Comparison of ENCODE assay signal across 9 mouse cellular contexts in genomic region chr2:26494396-26494795, GRCm38 (mm10). TPM values are rescaled to one million over a fixed set of nuclear protein-coding genes. Genes with fewer than 3 reads are reported as not detected.
DNase-seq lines count a peak whose midpoint lies in the region; ATAC-seq and TF ChIP-seq lines count a peak whose summit lies in the region.
"Had no signal": no experiment of that assay in that cellular context is flagged by ENCODE, and none has a peak within 500 bp of the region (broad histone marks: within the 10 kb centered on the region; RNA-seq: fewer than 3 reads in every experiment).

No protein-coding gene starts in this region.

- H3K4me3 ChIP-seq in kidney, postnatal 0 days (replicated peaks; ENCODE audit: low read depth, low read length), result no peak overlapping the region
- H3K4me3 ChIP-seq in embryonic facial prominence, embryonic 13.5 days, result no peak overlapping the region
- no peak overlapping the region for H3K4me3 ChIP-seq in intestine, embryonic 14.5 days (ENCODE audit: low read depth, low read length)
- H3K4me3 ChIP-seq in neural tube, embryonic 13.5 days, result no peak overlapping the region
- H3K4me3 ChIP-seq in cerebellum, adult 2 months (replicated peaks; ENCODE audit: insufficient read depth, low read depth, low read length), result no peak overlapping the region
- no peak overlapping the region for H3K4me3 ChIP-seq in lung, adult 2 months (replicated peaks; ENCODE audit: extremely low read depth, low read depth, low read length)

- no peaks in the 10 kb centered on the region for H3K36me3 ChIP-seq in kidney, postnatal 0 days (ENCODE audit: insufficient read depth, low read length)
- H3K36me3 ChIP-seq in embryonic facial prominence, embryonic 13.5 days, result 0 out of 2 replicates have a peak, but pooled peaks cover 7% of the 10 kb centered on the region
- 0 out of 2 replicates have a peak, but pooled peaks cover 8% of the 10 kb centered on the region for H3K36me3 ChIP-seq in intestine, embryonic 14.5 days (ENCODE audit: control insufficient read depth, insufficient read depth, low read length)
- H3K36me3 ChIP-seq in neural tube, embryonic 13.5 days, result no peaks in the 10 kb centered on the region

- TF ChIP-seq CTCF in kidney, postnatal 0 days (IDR thresholded peaks at IDR 0.05; ENCODE audit: low read depth), result 0 out of 2 replicates have a peak, but pooled peaks have one; percentile 0
- TF ChIP-seq CTCF in cerebellum, adult 2 months (IDR thresholded peaks at IDR 0.05; ENCODE audit: borderline replicate concordance, insufficient read depth, low read depth, low read length), result no peak
- TF ChIP-seq CTCF in lung, adult 2 months (IDR thresholded peaks at IDR 0.05; ENCODE audit: insufficient read depth, low read length), result no peak

- DNase-seq in kidney, postnatal 0 days (ENCODE audit: low spot score), result peak; percentile 73
- no peak for DNase-seq in kidney, postnatal 14 days
- DNase-seq in intestine, embryonic 14.5 days (ENCODE audit: low spot score), result no peak
- DNase-seq in cerebellum, adult 2 months, result no peak
- DNase-seq in lung, adult 2 months, result no peak
- DNase-seq: right cerebral cortex, postnatal 4 days had no signal

- no peak for TF ChIP-seq POLR2A in cerebellum, adult 2 months (IDR thresholded peaks at IDR 0.05; ENCODE audit: borderline replicate concordance, insufficient read depth, low read length)
- TF ChIP-seq POLR2A in lung, adult 2 months (IDR thresholded peaks at IDR 0.05; ENCODE audit: borderline replicate concordance, extremely low read depth, low read depth, low read length), result no peak

- H3K27ac ChIP-seq in kidney, postnatal 0 days, result peak overlapping the region; percentile 82
- peak overlapping the region; percentile 85 for H3K27ac ChIP-seq in embryonic facial prominence, embryonic 13.5 days
- H3K27ac ChIP-seq in intestine, embryonic 14.5 days (ENCODE audit: low read depth), result peak overlapping the region; percentile 64
- H3K27ac ChIP-seq in neural tube, embryonic 13.5 days (replicated peaks), result peak overlapping the region; percentile 94
- no peak overlapping the region for H3K27ac ChIP-seq in cerebellum, adult 2 months (ENCODE audit: insufficient read depth, low read length)

- WGBS in kidney, postnatal 0 days, result 22% methylated on average over 7 of the region's 7 CpGs
- 11% methylated on average over 7 of the region's 7 CpGs for WGBS in embryonic facial prominence, embryonic 13.5 days
- WGBS in intestine, embryonic 14.5 days, result 19% methylated on average over 7 of the region's 7 CpGs
- WGBS in neural tube, embryonic 13.5 days, result 40% methylated on average over 7 of the region's 7 CpGs
- WGBS in cerebellum, adult 2 months, result 59% methylated on average over 7 of the region's 7 CpGs
- 12% methylated on average over 7 of the region's 7 CpGs for WGBS in lung, adult 2 months

- ATAC-seq in kidney, postnatal 0 days (replicated peaks; ENCODE audit: low FRiP score, low read depth), result no peak
- ATAC-seq in embryonic facial prominence, embryonic 13.5 days (ENCODE audit: insufficient number of reproducible peaks, insufficient read depth, low FRiP score, low TSS enrichment, low read depth), result 0 out of 2 replicates have a peak, but pooled peaks have one; percentile 9
- no peak; the same call in 1 of the 2 replicates for ATAC-seq in intestine, embryonic 14.5 days (replicated peaks; ENCODE audit: low FRiP score, low TSS enrichment, low read depth)
- no peak for ATAC-seq in neural tube, embryonic 13.5 days (ENCODE audit: low read depth)
- ATAC-seq in inflammation-experienced regulatory T-cells, adult 6 months, result no peak

- H3K9ac ChIP-seq in kidney, postnatal 0 days (ENCODE audit: low read depth, low read length), result no peak overlapping the region
- peak overlapping the region; percentile 37; the same call in 1 of the 2 replicates for H3K9ac ChIP-seq in embryonic facial prominence, embryonic 13.5 days
- no peak overlapping the region for H3K9ac ChIP-seq in intestine, embryonic 14.5 days (ENCODE audit: low read length)
- 0 out of 2 replicates have a peak overlapping the region, but pooled peaks have one; percentile 43 for H3K9ac ChIP-seq in neural tube, embryonic 13.5 days

- peak overlapping the region; percentile 28; the same call in 1 of the 2 replicates for H3K4me2 ChIP-seq in kidney, postnatal 0 days (ENCODE audit: low read length)
- H3K4me2 ChIP-seq in embryonic facial prominence, embryonic 13.5 days, result peak overlapping the region; percentile 44
- H3K4me2 ChIP-seq in intestine, embryonic 14.5 days (ENCODE audit: low read length), result peak overlapping the region; percentile 16; the same call in 1 of the 2 replicates
- peak overlapping the region; percentile 48 for H3K4me2 ChIP-seq in neural tube, embryonic 13.5 days

- H3K4me1 ChIP-seq in kidney, postnatal 0 days (replicated peaks; ENCODE audit: insufficient read depth, low read length), result peaks cover 95% of the 10 kb centered on the region
- H3K4me1 ChIP-seq in embryonic facial prominence, embryonic 13.5 days, result peaks cover 92% of the 10 kb centered on the region
- peaks cover 62% of the 10 kb centered on the region for H3K4me1 ChIP-seq in intestine, embryonic 14.5 days (replicated peaks; ENCODE audit: control insufficient read depth, insufficient read depth, low read length)
- peaks cover 100% of the 10 kb centered on the region for H3K4me1 ChIP-seq in neural tube, embryonic 13.5 days (replicated peaks)
- H3K4me1 ChIP-seq in cerebellum, adult 2 months (ENCODE audit: control insufficient read depth, insufficient read depth, low read length), result no peaks in the 10 kb centered on the region
- peaks cover 77% of the 10 kb centered on the region for H3K4me1 ChIP-seq in lung, adult 2 months (ENCODE audit: control insufficient read depth, insufficient read depth, low read length)

- no peaks in the 10 kb centered on the region for H3K27me3 ChIP-seq in kidney, postnatal 0 days (ENCODE audit: insufficient read depth, low read length)
- H3K27me3 ChIP-seq in embryonic facial prominence, embryonic 13.5 days, result no peaks in the 10 kb centered on the region
- no peaks in the 10 kb centered on the region for H3K27me3 ChIP-seq in intestine, embryonic 14.5 days (replicated peaks; ENCODE audit: control insufficient read depth, insufficient read depth, low read length)
- no peaks in the 10 kb centered on the region for H3K27me3 ChIP-seq in neural tube, embryonic 13.5 days
- H3K27me3 ChIP-seq in cerebellum, adult 2 months (ENCODE audit: control insufficient read depth, insufficient read depth, low read length), result no peaks in the 10 kb centered on the region

- H3K9me3 ChIP-seq in kidney, postnatal 0 days (replicated peaks; ENCODE audit: low read length), result no peaks in the 10 kb centered on the region
- H3K9me3 ChIP-seq in embryonic facial prominence, embryonic 13.5 days, result no peaks in the 10 kb centered on the region
- H3K9me3 ChIP-seq in intestine, embryonic 14.5 days (ENCODE audit: control insufficient read depth, low read length), result no peaks in the 10 kb centered on the region
- no peaks in the 10 kb centered on the region for H3K9me3 ChIP-seq in neural tube, embryonic 13.5 days

RNA-seq across cellular contexts. Expression of gene Notch1, which starts 22.1 kb away (rescaled TPM):
- polyA plus RNA-seq in kidney, postnatal 0 days (2015; fragmentation: Nextera tagmentation; extraction: Ambion mirVana), result 12.1 and 12.9 TPM in 2 replicates
- polyA plus RNA-seq in embryonic facial prominence, embryonic 13.5 days (2015; fragmentation: Nextera tagmentation; extraction: Ambion mirVana), result 17.3 and 17.8 TPM in 2 replicates
- polyA plus RNA-seq in intestine, embryonic 14.5 days (2014; fragmentation: Nextera tagmentation; extraction: Ambion mirVana), result 21.6 and 24.3 TPM in 2 replicates
- 19.3 and 20.5 TPM in 2 replicates for polyA plus RNA-seq in neural tube, embryonic 13.5 days (2015; fragmentation: Nextera tagmentation; extraction: Ambion mirVana)
- 10 to 100 TPM; 24.9 to 41.2 (median 27.0) TPM for polyA plus RNA-seq in inflammation-experienced regulatory T-cells, adult 6 months (2017; shearing (Covaris generic))
- polyA plus RNA-seq in cerebellum, adult 2 months (2012; rRNA removed), result 10.5 and 11.6 TPM in 2 replicates
- 108 and 124 TPM in 2 replicates for polyA plus RNA-seq in lung, adult 2 months (2012; rRNA removed)

RNA-seq across cellular contexts. Expression of gene Sec16a, which starts 49.4 kb away (rescaled TPM):
- 16.4 and 16.6 TPM in 2 replicates for polyA plus RNA-seq in kidney, postnatal 0 days (2015; fragmentation: Nextera tagmentation; extraction: Ambion mirVana)
- 22.7 and 27.9 TPM in 2 replicates for polyA plus RNA-seq in embryonic facial prominence, embryonic 13.5 days (2015; fragmentation: Nextera tagmentation; extraction: Ambion mirVana)
- polyA plus RNA-seq in intestine, embryonic 14.5 days (2014; fragmentation: Nextera tagmentation; extraction: Ambion mirVana), result 33.7 and 39.8 TPM in 2 replicates
- 18.4 and 20.7 TPM in 2 replicates for polyA plus RNA-seq in neural tube, embryonic 13.5 days (2015; fragmentation: Nextera tagmentation; extraction: Ambion mirVana)
- 10 to 100 TPM; 18.4 to 28.4 (median 24.2) TPM for polyA plus RNA-seq in inflammation-experienced regulatory T-cells, adult 6 months (2017; shearing (Covaris generic))
- polyA plus RNA-seq in cerebellum, adult 2 months (2012; rRNA removed), result 43.2 and 44.6 TPM in 2 replicates
- polyA plus RNA-seq in lung, adult 2 months (2012; rRNA removed), result 69.0 and 72.8 TPM in 2 replicates

Comparison
In these comparisons a context has a peak if more than half of its experiments do, and no peak if none do; other contexts are left out.
1. H3K9ac ChIP-seq: peak in embryonic facial prominence, embryonic 13.5 days (single experiment) and neural tube, embryonic 13.5 days (single experiment); none in kidney, postnatal 0 days (single experiment) and intestine, embryonic 14.5 days (single experiment).
2. Peak in every context shown above with its lines, with median percentiles within 50 percentile points of each other: H3K4me2 ChIP-seq.